Mouse (Mus musculus): ENCODE measurements around the gene Grm5.

Gene Grm5

DNA sequence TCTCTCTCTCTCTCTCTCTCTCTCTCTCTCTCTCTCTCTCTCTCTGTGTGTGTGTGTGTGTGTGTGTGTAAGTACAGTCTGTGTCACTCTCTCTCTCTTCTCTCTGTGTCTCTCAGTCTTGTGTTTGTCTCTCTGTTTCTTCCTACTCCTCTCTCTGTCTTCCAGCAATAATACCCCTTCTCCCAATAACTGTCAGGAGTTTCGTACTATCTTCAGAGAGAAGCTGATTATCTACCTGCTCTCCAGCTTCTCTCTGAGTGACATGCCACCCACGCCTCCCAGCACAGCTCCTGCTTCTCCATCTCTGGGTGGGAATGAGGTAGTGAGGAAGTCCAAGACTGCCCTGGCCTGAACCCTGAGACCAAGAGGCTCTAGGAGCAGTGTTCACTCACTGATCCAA lies at the start of gene Grm5:
Gene Grm5, plus strand, starts transcription at position 301 of the 400 bp plus-strand sequence.
- DNase-seq (ENCODE audit: low spot score in 2 of 2) = no peak

DNA sequence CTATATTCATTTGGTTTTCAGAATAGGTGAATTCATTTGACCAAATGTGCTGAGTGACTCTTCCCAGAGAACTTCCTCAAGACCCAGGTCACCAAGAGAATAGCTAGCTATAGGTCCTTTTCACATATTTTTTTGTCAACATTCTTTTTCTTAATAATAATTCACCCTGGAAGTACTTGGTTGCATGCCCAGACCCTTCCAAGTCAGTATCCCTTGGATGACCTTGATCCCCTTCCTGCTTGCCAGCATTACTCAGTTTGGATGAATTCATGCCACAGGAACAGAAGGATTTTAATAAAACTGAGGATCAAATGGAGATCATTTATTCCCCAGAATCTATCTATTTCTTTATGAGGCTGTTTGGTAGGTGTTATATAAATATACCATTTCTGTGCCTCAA lies 44.9 kb upstream of the Grm5 start:
- no peak for DNase-seq (ENCODE audit: low spot score in 2 of 2)

DNA sequence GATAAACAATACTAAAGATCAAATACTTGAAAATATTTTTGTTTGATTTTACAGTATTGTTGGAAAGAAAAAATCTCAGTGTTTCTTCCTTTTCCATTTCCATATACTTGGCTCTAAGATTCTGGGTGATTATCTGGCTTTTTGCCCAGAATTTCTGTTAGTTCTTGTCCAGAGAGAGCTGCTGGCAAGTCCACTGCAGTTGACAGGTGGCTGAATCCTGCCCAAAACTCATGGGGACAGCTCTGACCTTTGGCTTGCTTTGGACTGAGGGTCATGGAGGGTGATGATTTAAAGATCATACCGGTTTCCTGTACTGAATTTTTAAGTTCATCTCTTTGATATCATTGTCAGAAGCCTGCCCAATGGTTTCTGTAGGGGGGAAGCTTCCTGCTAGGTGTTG lies 18.7 kb upstream of the Grm5 start:
- DNase-seq (ENCODE audit: low spot score in 2 of 2) = peak in 1 of 2 experiments; percentile 22

DNA sequence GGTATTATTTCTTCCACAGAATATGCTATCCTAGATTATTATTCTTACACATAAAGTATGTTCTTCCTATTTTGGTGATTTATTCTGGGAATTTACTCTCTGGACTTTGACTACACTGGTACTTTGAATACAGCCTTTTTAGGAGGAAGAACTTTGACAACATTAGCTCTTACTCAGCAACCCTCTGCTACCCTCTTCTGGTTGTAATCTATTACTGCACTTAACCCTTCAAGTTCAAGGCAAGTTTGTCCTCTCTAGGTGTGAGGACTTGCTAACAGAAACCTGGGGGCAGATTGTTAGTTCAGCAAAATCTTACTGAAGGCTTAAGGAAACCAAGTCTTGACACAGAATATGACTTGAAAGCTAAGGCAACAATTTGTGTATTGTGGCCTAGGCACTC lies 17.5 kb upstream of the Grm5 start:
- no peak for DNase-seq (ENCODE audit: low spot score in 2 of 2)

DNA sequence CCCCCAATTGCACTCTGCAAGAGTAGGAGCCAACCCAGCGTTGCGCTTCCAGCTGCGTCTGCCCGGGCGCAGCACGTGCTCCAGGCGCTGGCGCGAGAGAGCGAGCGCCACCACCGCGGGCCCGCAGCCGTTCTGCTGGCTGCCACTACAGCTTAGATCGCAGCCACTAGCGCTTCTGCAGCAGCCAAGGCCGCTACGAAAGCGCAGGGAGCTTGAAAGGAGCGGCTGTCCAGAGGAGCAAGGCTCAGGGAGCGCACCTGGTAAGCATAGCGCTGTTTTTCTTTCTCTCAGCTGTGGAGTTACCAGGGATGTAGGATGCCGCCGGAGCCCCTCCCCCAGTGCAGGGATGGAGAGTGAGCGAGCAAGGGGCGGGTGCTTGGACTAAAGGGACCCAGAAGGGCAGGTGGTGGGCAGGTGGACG lies 323 bp downstream of the Grm5 start:
- DNase-seq (ENCODE audit: low spot score in 2 of 2) = peak; percentile 28 to 66

DNA sequence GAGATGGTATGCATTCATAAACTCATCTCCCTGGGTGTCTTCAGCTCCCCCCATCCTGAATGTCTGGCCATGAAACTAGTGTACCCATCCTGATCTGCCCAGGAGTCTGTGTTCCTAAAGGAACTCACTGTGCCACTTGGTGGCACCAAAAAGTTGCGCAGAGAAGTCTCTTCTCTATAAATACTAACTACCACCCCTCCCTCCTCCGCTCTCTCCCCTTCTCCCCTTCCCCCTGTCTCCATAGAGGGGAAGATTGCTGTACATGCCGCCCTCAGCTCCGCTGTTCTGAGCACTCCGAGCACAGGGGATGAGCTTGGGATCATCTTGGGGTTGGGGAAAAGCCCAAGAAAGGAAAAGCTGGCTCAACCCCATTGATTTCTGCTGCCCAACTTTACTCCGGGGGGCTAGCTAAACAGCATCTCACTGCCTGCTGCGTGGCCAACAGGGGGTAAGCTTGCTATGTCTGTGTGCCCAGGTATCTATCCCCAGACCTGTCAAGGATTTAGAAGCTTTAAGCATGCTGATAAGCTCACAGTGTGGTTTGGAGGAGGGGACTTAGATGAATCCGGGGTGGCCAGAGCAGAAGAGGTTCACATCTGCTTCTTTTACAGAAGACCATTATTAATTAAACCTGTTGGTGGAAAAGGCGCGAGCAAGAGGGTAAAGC lies 2.4 kb downstream of the Grm5 start:
- DNase-seq (ENCODE audit: low spot score in 2 of 2) = peak in 1 of 2 experiments; percentile 3

DNA sequence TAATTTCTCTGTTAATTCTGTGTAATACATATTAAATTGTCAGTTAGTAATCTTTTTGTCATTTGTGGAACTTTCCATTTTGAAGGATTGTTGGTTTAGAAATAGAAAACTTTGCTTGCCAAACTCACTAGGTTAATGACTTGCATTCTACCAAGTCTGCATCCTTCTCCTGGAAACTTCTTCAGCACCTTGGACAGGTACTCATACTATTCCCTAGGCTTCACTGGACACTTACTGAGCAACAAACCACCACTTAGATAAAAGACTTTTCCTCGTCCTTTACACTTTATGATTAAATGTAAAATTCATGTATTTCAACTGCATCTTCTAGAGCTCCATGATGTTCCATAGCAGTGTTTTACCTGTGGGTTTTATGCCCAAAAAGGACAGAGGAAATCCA lies 4.0 kb downstream of the Grm5 start:
- no peak for DNase-seq (ENCODE audit: low spot score in 2 of 2)

DNA sequence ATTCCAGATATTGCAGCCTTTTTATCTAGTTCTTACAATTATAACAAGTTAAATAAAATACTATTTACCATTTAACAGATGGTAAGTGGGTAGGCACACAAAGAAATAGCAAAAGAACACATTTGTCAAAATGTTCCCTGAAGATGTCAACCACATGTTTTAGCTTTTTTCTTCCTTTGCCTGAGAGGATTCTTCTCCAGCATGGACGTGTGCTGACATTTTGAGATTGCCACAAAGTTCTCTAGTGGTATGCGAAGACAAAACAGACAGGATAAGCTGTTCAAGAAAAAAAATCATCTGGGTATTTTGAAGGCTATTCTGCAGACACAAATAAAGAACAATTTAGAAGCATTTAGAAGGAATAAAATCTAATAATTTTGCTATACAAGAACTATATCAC lies 42.3 kb downstream of the Grm5 start:
- no peak for DNase-seq (ENCODE audit: low spot score in 2 of 2)

DNA sequence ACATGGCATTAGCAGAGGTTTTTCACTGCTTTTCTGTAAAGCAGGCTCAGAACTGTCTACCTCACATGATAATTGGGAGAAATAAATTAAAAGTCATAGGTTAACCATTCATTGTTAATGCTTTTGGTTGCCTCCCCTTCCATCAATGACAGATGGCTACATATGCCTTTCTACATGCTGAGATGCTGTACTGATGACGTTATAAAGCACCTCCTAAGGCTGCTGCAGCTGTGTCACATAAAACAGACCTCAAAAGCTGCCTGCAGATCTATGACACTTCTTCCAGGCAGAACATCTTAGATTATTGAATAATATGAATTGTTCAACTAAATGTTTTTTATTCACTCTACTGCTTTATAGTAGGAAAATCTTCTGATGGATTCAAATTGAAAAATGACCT lies 51.6 kb downstream of the Grm5 start:
- DNase-seq (ENCODE audit: low spot score in 2 of 2) = no peak

DNA sequence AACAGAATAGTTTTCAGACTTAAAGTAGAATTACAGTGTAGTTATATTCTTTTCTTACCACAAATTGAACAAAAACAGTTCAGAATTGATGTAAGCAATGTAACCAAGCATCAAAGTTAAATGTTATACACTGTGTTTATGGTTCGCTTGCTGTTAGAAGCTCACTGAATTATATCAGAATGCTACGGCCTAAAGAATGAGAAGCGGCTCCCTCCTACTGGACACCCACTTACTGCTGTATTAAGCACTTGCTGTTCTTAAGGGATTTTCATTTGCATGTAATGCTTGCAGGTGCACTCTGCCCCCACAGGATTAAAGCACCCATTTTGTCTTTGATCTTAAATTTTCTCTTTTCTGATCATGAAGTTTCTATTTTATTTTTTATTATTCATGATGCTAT lies 66.6 kb downstream of the Grm5 start:
- no peak for DNase-seq (ENCODE audit: low spot score in 2 of 2)

DNA sequence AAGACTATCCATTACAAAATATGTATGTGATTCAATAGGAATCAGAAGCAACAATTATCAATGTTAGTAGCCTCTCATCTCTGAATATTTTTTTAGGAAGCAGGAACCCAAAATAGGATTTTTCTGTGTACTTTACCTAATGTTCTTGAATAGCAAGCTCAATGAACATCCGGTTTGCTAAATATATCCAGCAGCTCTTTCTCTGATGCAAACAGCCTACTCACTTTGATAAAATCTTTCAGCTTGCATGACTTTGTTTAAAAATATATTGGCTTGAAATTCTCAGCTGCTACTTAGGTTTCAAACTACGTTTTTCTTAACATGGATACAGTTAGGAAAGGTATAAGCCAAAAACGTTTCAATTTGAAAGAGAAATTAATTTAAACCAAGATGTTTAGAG lies 77.8 kb downstream of the Grm5 start:
- no peak for DNase-seq (ENCODE audit: low spot score in 2 of 2)

DNA sequence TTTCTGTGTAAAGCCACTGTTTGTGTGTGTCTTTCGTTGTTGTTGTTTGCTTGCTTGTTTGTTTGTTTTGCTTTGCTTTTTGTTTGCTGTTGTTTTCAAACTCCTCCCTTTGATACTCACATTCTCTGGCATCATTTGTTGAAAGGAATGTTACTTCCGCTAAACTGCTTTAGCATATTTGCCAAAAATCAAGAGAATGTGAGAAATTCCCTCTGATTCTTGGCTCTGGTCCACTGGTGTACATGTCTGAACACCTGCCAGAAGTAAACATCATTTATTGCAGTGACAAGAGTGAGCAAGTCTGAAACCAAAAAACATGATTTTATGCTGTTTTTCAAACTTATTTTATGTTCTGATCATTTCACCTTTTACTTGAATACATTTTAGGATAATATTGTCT lies 80.1 kb downstream of the Grm5 start:
- DNase-seq (ENCODE audit: low spot score in 2 of 2) = no peak

DNA sequence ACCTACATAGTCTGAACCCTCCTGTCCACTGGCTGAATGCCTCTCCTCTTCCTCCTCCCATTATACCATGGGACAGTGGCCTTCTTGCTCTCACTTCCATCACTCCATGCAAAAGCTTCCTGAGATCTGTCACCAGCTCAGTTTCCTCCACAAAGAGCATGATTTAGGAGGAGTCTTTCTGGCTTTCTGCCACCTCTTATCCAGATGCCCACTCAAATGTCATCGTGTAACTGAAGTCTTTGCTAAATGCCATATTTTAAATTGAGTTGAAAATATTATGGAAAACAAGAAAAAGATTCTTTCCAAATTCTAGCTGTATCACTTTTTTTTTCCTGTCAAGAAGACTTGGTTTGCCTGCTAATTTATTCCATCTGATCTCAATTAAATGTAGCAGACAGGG lies 132.4 kb downstream of the Grm5 start:
- DNase-seq (ENCODE audit: low spot score in 2 of 2) = no peak

DNA sequence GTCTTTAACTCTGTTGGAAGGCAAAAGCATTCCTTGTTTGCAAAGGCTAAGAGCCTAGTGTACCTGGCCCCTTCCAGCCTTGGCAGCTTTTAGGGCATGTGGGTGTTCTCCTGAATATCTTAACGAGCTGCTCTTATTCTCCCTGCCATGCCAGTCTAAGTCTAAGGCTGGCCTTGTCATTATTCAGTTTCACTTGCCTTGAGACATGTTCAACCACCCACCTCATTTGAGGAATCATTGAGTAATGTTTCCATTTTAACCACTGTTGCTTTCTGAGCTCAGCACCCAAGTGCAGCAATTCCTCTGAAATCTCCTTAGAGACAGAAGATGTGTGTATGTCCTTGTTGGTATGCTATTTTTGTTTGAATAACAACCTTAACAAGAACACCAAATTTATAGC lies 134.7 kb downstream of the Grm5 start:
- no peak for DNase-seq (ENCODE audit: low spot score in 2 of 2)

DNA sequence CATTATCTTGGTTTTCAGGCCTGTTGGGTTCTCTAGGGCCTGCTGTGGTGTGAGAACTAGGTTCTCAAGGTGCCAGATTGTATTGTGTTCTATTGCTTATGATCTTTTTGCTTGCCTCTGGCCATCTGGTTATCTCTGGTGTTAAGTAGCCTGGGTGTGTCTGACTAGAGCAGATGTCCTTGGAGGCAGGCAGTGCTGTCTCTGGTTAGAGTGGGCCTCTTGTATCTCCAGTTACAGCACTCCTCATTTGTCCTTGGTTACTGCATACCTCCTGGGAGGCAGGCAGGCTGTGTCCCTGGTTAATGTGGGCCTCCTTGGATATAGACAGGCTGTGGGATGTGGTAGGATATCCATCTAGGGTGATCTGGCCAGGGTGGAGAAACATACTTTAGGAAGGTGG lies 150.5 kb downstream of the Grm5 start:
- no peak for DNase-seq (ENCODE audit: low spot score in 2 of 2)

DNA sequence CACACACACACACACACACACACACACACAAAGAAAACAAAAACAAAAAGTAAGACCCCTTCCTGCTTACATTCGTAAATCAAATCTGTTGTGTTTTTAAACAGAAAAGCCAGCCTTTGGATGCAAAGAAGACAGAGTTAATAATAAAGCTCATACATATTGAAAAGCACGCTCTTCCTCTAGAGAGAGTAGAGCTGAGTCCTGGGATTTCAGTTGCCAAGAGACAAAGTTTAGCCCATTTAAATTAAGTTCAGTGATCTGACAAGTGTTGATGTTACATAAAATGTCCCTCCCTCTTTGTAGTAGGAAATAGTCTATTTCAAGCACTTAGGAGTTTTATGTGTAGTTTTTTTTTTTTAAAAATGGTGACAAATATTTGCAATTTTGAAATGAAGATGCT lies 178.0 kb downstream of the Grm5 start:
- DNase-seq (ENCODE audit: low spot score in 2 of 2) = no peak

DNA sequence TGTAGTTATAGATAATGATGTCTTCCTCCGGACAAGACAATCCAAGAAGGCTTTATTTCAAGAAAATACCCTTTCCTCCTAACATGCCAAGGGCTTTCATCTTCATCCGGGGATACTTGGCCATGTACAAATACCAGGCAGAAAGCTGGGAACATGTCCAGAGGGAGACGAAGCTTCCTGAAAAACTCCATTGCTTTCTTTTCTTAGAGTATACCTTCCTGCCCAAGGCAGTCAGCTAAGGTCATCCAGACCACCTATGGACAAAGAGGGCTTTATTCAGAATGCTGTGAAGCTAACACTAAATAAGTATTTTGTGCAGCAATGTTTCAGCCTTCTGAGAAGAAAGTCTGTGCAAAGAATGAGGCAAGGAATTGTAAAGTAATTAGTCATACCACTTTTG lies 178.4 kb downstream of the Grm5 start:
- DNase-seq (ENCODE audit: low spot score in 2 of 2) = no peak

DNA sequence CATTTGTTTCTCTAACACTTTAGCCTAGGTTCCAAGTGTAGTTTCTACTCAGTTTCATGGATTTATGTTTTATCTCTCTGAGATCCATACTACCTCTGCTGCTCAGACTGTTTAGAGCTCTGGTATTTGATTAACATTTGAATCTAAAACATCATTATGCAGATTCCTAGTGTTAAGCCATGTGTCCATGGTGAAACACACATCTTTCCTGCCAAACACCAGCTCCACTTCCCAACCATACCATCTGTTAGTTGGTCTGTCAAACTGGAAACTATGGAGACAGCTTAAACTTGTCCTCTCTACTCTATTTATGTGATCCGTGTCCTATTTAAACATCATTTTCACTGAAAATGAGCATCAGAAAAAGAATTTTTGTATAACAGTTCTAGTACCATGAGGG lies 203.6 kb downstream of the Grm5 start:
- DNase-seq (ENCODE audit: low spot score in 2 of 2) = no peak

DNA sequence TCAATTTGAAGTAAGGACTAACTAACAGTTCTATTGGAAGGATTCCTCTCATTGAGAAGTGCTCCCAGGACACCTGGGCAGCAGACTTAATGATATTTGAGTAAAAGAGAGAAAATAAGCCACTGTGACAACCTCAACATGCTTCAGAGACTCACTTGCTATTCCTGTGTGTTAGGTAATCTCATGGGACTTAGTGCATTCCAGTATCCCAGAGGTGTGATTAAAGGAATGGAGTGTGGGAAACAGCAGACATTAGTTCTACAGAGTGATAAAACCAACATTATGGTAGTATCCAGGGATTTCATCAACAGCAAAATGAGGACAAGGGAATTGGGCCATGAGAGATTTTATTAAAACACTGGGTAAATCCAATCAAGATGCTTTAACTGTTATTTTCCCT lies 205.0 kb downstream of the Grm5 start:
- DNase-seq (ENCODE audit: low spot score in 2 of 2) = no peak

DNA sequence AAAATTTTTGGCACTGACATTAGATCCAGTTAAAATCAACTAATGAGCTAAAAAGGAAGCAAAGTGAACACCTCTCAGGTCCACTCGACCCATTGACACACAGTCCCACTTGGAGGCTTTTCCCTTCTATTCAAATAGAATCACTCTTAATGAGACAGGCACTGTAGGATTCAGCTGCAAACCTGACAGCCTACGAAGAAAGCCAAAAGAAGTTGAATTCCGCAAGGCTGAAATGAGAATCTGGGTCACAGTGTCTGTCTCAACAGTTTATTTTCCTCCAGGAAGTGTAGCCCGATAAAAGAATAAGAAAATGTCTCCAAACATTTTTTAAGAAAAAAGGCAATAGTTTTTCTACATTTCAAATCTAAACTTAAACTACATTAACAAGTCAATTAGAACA lies 209.9 kb downstream of the Grm5 start:
- DNase-seq (ENCODE audit: low spot score in 2 of 2) = no peak

DNA sequence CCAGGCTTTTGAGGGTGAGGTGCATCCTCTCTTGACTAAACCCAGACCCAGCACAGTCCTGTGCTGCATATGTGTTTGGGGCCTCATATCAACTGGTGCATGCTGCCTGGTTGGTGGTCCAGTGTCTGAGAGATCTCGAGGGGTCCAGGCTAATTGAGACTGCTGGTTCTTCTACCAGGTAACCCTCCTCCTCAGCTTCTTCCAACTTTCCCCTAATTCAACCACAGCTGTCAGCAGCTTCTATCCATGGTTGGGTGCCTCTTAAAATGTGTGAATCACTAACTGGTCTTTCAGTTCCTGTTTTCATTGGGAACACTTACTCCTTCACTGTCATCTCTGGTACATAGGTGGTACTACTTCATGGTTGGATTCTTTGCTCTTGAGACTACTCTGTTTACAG lies 240.9 kb downstream of the Grm5 start:
- DNase-seq (ENCODE audit: low spot score in 2 of 2) = no peak

DNA sequence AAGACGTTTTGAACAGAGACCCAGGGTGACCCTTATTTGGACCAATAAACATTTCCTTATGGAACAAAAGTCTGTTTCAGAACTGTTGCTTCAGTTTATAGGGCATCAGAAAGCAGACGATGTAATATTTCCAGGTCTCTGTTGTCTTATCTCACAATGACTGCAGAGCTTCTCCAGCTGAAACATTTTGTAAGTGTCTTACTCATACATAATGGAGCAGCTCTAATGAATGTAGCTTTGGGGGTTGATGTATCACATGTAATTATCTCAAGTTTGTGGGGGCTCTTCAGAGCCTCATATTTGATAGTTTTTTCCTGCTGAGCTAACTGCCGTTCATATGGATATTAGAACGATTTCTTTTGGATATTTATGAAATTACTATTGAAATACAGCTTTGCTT lies 250.7 kb downstream of the Grm5 start:
- no peak for DNase-seq (ENCODE audit: low spot score in 2 of 2)

DNA sequence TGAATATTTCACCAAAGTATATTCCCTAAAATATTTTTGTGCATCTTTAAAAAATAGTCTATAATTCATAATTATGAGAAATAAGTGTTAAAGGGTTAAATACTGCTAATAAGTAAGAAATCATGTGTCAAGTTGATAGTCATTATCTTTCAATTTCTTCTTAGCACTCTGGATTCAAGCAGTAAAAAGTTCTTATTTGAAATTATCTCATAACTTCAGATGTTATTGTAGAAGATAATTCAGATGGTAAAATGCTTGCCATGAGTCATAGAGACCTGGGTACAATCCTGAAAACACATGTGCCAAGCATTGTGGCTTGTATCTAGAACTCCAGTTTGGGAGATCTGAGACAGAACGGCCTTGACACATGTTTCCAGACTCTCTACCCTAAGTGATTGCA lies 254.6 kb downstream of the Grm5 start:
- no peak for DNase-seq (ENCODE audit: low spot score in 2 of 2)

DNA sequence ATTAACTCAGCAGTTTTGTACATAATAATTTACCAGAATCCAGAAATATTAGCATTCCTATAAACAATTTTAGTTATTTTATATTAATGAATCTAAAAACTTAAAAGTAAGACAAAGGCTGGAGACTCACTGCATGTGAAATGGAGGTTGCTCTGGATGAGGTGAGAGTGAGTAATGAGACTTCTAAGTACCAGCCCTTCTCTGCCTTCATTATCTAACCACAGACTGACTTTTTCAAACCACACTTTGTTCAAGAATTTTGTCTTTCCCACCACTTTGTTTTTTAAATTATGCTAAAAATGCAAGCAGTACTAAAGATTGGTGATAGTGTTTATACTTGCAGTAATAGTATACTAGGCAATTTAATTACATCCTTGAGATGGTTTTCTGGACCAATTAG lies 259.5 kb downstream of the Grm5 start:
- no peak for DNase-seq (ENCODE audit: low spot score in 2 of 2)

Measured in cerebellum, postnatal 4 days (tissue).